Mouse (Mus musculus) myocyte (in vitro differentiated cells): Measurements from ENCODE around the gene Ahcy. TPM values are rescaled to one million over a fixed set of nuclear protein-coding genes. Genes with fewer than 3 reads are reported as not detected.
"Not testable (repeated sequence)": the region's sequence is repeated elsewhere in the genome, so short reads cannot be mapped to it uniquely, and the experiment has no call there.

Experiments used
- H3K27me3 ChIP-seq: one replicate; pipeline ENCODE4 v1.6.1; 2011; ENCODE audit not compliant: control insufficient read depth, insufficient read depth, insufficient read length
- H3K36me3 ChIP-seq: one replicate; pipeline ENCODE4 v1.6.1; 2011; ENCODE audit not compliant: control insufficient read depth, insufficient read depth
- H3K4me2 ChIP-seq: one replicate; pipeline ENCODE4 v1.6.1; 2011; ENCODE audit warnings: low read depth, control low read depth
- H3K4me3 ChIP-seq: one replicate; pipeline ENCODE4 v1.5.1; 2011; ENCODE audit warnings: mild to moderate bottlenecking, control low read depth, moderate library complexity
- H3K79me2 ChIP-seq: one replicate; pipeline ENCODE4 v1.6.1; 2011; ENCODE audit not compliant: control insufficient read depth, insufficient read depth
- H3ac ChIP-seq: one replicate; pipeline ENCODE4 v1.6.1; 2011; ENCODE audit not compliant: control insufficient read depth, insufficient read length
- CEBPB ChIP-seq: IDR thresholded peaks from 2 replicates; pipeline ENCODE4 v1.6.1; 2011; ENCODE audit warnings: mild to moderate bottlenecking, moderate library complexity; ENCODE audit not compliant: poor library complexity, insufficient read depth, severe bottlenecking
- E2F4 ChIP-seq: IDR thresholded peaks from one replicate; pipeline ENCODE4 v1.6.1; 2011; ENCODE audit warnings: mild to moderate bottlenecking, control low read depth, moderate library complexity; ENCODE audit not compliant: insufficient read depth
- MAX ChIP-seq: IDR thresholded peaks from one replicate; pipeline ENCODE4 v1.6.1; 2011; ENCODE audit warnings: low read depth, mild to moderate bottlenecking, control low read depth
- MYOD1 ChIP-seq, 3 experiments: IDR thresholded peaks; one replicate each; pipeline ENCODE4 v1.6.1; 2011; ENCODE audit warnings: control low read depth in 2 of 3, low read depth in 2 of 3, mild to moderate bottlenecking in 2 of 3, moderate library complexity in 1 of 3; ENCODE audit not compliant: insufficient read length in 2 of 3, control insufficient read depth in 1 of 3
- MYOG ChIP-seq, 3 experiments: IDR thresholded peaks; one replicate each; pipeline ENCODE4 v1.6.1; 2011; ENCODE audit warnings: control low read depth in 2 of 3, low read depth in 2 of 3, mild to moderate bottlenecking in 2 of 3; ENCODE audit not compliant: insufficient read length in 2 of 3, control insufficient read depth in 1 of 3, insufficient read depth in 1 of 3
- POLR2A ChIP-seq: IDR thresholded peaks from one replicate; pipeline ENCODE4 v1.6.1; 2011; ENCODE audit warnings: low read depth, mild to moderate bottlenecking, control low read depth, moderate library complexity; ENCODE audit not compliant: insufficient read length
- POLR2AphosphoS2 ChIP-seq: IDR thresholded peaks from one replicate; pipeline ENCODE4 v1.6.1; 2011; ENCODE audit warnings: low read depth, control low read depth; ENCODE audit not compliant: insufficient read length
- REST ChIP-seq: IDR thresholded peaks from one replicate; pipeline ENCODE4 v1.6.1; 2011; ENCODE audit warnings: mild to moderate bottlenecking, control low read depth, moderate library complexity; ENCODE audit not compliant: insufficient read depth, insufficient read length
- SRF ChIP-seq: IDR thresholded peaks from one replicate; pipeline ENCODE4 v1.6.1; 2011; ENCODE audit warnings: low read depth; ENCODE audit not compliant: control insufficient read depth, insufficient read length
- TCF12 ChIP-seq: IDR thresholded peaks from one replicate; pipeline ENCODE4 v1.6.1; 2011; ENCODE audit warnings: mild to moderate bottlenecking, control low read depth; ENCODE audit not compliant: poor library complexity, insufficient read depth, severe bottlenecking
- TCF3 ChIP-seq: IDR thresholded peaks from one replicate; pipeline ENCODE4 v1.6.1; 2011; ENCODE audit warnings: low read depth, control low read depth; ENCODE audit not compliant: insufficient read length
- USF1 ChIP-seq: IDR thresholded peaks from one replicate; pipeline ENCODE4 v1.6.1; 2011; ENCODE audit warnings: low read depth, mild to moderate bottlenecking, control low read depth, moderate library complexity
- polyA plus RNA-seq: library from polyadenylated mRNA; unstranded; fragments of >200 nt; fragmentation: generic; extraction: Trizol; gene quantifications from one replicate; pipeline ENCODE4 v1.2.1, GENCODE M21; 2012; ENCODE audit warnings: missing spikeins

Ahcy gene
- polyA plus RNA-seq, 1 experiment, result 39.7 TPM

DNA sequence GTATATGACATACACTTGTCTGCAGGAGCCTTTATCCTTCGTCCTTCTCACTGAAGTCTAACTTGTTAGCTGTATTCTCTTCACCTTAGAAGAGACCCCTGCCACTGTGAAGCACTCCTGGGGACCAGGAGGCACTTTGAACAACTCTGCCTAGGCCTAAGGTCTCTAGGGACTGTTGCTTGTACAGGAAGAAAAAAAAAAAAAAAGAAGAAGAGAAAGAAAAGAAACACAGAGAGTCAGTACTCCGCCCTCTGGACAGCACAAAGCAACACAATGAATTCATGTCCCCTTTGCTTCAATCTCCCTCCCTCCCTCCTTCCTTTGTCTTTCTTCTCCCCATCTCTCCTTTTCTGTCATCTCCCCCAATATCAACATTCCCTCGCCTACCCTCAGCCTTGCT, 29.2 kb downstream of the Ahcy start:
- TF ChIP-seq MAX (no peak), USF1 (no peak), E2F4 (no peak), POLR2A (no peak), SRF (no peak), MYOG (IDR thresholded peaks at IDR 0.05; ENCODE audit: control insufficient read depth in 1 of 3, insufficient read depth in 1 of 3, insufficient read length in 2 of 3, low read depth in 2 of 3) (no peak), MYOD1 (IDR thresholded peaks at IDR 0.05; ENCODE audit: control insufficient read depth in 1 of 3, insufficient read length in 2 of 3, low read depth in 2 of 3) (no peak), CEBPB (no peak), TCF3 (no peak), TCF12 (no peak)
- no peak overlapping the region for H3ac ChIP-seq
- H3K4me2 ChIP-seq, result no peak overlapping the region
- H3K4me3 ChIP-seq, result no peak overlapping the region
- no peaks in the 10 kb centered on the region for H3K36me3 ChIP-seq
- H3K79me2 ChIP-seq, result no peaks in the 10 kb centered on the region
- H3K27me3 ChIP-seq, result no peaks in the 10 kb centered on the region

DNA sequence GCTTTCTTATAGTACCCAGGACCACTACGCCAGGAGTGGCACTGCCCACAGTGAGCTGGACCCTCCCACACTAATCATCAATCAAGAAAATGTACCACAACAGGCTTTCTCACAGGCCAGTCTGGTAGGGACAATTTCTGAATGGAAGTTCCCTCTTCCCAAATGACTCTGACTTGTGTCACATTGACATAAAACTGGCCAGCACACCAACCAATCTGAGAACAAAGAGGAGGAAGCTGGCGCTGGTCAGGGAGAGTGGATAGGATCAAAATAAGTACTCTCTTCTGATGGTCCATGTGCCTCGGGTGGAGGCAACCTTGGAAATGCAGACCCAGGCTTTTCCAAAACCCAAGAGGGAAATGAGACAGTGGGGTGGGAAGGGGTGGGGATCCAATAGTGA, 29.8 kb downstream of the Ahcy start:
- Histone ChIP-seq H3K4me2 (no peak overlapping the region), H3K36me3 (no peaks in the 10 kb centered on the region), H3K4me3 (no peak overlapping the region), H3K79me2 (no peaks in the 10 kb centered on the region), H3ac (no peak overlapping the region), H3K27me3 (no peaks in the 10 kb centered on the region)
- TF ChIP-seq TCF12, result no peak
- TF ChIP-seq MYOD1 (IDR thresholded peaks at IDR 0.05; ENCODE audit: control insufficient read depth in 1 of 3, insufficient read length in 2 of 3, low read depth in 2 of 3), result no peak
- TF ChIP-seq MYOG (IDR thresholded peaks at IDR 0.05; ENCODE audit: control insufficient read depth in 1 of 3, insufficient read depth in 1 of 3, insufficient read length in 2 of 3, low read depth in 2 of 3), result no peak
- no peak for TF ChIP-seq CEBPB
- no peak for TF ChIP-seq SRF
- no peak for TF ChIP-seq E2F4
- TF ChIP-seq POLR2AphosphoS2, result no peak

DNA sequence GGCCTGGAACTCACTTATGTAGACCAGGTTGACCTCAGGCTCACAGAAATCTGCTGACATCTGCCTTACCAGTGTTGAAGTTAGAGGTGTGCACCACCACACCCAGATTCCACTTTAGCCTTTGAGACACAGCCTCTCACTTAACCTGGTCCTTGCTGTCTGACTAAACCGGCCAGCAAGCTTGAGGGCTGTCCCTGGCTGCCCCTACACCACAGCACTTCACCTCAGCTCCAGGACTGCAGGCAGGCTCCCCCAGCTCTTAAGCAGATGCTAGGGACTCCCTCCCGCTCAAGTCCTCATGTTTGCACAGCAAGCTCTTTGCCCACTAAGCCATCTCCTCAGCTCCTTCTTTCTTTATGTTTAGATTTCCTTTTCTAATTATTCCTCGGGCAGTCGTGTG, 34.3 kb downstream of the Ahcy start:
- TF ChIP-seq CEBPB (no peak), POLR2AphosphoS2 (no peak), E2F4 (no peak), MYOD1 (IDR thresholded peaks at IDR 0.05; ENCODE audit: control insufficient read depth in 1 of 3, insufficient read length in 2 of 3, low read depth in 2 of 3) (no peak)
- Histone ChIP-seq H3K36me3 (no peaks in the 10 kb centered on the region), H3K4me3 (no peak overlapping the region), H3K79me2 (no peaks in the 10 kb centered on the region), H3ac (no peak overlapping the region), H3K4me2 (no peak overlapping the region), H3K27me3 (no peaks in the 10 kb centered on the region)

DNA sequence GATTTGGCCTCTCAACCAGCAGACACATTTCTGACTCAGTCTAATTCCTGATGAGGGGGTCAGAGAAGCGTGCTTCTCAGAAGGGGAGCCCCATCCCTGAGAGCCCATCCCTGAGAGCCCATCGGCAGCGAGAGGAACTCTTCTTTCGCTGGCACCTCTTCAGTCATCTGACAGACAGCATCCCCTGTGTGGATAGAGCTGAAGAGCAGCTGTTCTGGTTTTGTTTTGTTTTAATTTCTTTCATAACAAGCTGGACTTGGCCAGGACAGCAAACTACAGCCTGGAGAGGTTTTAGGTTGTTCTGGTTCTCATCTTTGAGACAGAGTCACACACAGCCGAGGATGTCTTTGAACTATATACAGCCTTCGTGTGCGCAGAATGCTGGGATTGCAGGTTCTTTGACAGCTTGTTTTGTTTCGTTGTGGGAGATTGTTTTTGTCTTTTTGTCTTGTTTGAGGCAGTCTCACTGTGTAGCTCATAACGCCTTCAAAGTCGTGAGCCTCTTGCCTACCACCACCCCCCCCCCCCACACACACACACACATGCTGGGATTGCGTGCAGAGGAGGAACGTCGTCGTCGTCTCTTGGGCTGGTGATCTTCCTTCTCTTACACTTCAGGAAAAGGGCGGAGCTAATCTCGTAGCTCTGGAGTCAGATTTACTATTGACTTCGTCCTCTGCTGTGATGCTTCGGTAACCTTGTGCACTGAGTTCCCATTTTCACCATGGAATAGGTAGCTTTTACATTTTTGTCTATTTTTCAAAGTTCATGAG, 41.2 kb downstream of the Ahcy start:
- peak in 1 of 3 experiments; percentile 4 for TF ChIP-seq MYOG (IDR thresholded peaks at IDR 0.05; ENCODE audit: control insufficient read depth in 1 of 3, insufficient read depth in 1 of 3, insufficient read length in 2 of 3, low read depth in 2 of 3)
- TF ChIP-seq MAX, result no peak
- Histone ChIP-seq H3K4me3 (no peak overlapping the region), H3ac (no peak overlapping the region), H3K79me2 (no peaks in the 10 kb centered on the region), H3K27me3 (no peaks in the 10 kb centered on the region), H3K36me3 (no peaks in the 10 kb centered on the region), H3K4me2 (no peak overlapping the region)

DNA sequence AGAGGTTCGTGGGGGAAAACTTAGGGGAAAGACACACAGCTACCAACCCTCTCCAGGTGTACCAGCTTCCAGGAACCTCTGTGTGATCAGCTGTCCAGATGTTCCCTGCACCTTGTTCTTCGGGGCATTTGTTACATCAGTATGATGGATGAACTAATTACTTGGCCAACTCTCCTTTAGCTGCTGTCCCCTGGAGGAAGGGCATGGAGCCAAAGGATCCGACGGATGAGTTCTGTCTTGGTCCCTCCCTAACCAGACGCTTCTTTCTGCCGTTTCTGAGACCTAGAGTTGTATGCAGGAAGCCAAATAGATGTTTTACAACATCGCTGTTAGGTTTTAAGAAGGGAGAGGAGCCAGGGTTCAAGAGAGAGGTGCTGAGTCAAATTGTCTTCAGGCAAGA, 43.5 kb downstream of the Ahcy start:
- Histone ChIP-seq H3K27me3 (no peaks in the 10 kb centered on the region), H3K4me2 (no peak overlapping the region), H3K79me2 (no peaks in the 10 kb centered on the region), H3K36me3 (no peaks in the 10 kb centered on the region), H3K4me3 (no peak overlapping the region), H3ac (no peak overlapping the region)
- TF ChIP-seq MYOG (IDR thresholded peaks at IDR 0.05; ENCODE audit: control insufficient read depth in 1 of 3, insufficient read depth in 1 of 3, insufficient read length in 2 of 3, low read depth in 2 of 3), result no peak
- no peak for TF ChIP-seq USF1
- TF ChIP-seq SRF, result no peak
- TF ChIP-seq TCF12, result no peak
- TF ChIP-seq REST, result no peak
- no peak for TF ChIP-seq POLR2AphosphoS2
- TF ChIP-seq TCF3, result no peak
- no peak for TF ChIP-seq MYOD1 (IDR thresholded peaks at IDR 0.05; ENCODE audit: control insufficient read depth in 1 of 3, insufficient read length in 2 of 3, low read depth in 2 of 3)
- TF ChIP-seq POLR2A, result no peak
- no peak for TF ChIP-seq MAX
- no peak for TF ChIP-seq CEBPB
- TF ChIP-seq E2F4, result no peak

DNA sequence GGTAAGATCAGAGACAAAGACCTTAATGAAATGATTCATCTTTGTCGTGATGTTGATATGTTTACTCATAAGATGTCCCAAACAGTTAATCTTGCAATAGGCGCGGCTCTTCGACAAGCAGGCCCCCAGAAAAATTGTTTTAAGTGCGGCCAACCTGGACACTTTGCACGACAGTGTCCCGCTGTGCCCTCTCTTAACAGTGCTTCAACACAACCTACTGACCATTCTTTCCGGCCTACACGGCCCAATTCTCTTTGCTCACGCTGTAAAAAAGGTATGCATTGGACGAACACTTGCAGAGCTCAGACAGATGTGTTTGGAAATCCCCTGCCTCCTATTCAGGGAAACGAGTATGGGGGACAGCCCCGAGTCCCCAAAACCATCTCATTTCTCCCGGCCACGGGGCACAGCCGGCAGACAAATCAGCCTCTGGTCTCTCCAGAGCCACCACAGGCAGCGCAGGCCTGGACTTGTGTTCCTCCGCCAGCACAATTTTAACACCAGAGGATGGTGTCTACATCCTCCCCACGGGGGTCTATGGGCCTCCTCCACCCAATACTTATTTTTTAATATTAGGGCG, 54.0 kb downstream of the Ahcy start:
- not testable (repeated sequence) for H3K4me2 ChIP-seq, H3K27me3 ChIP-seq, H3K79me2 ChIP-seq, H3K4me3 ChIP-seq, H3ac ChIP-seq, H3K36me3 ChIP-seq
